Mouse (Mus musculus) stomach, embryonic 15.5 days (tissue): ENCODE measurements around the gene Gm17027. TPM values are rescaled to one million over a fixed set of nuclear protein-coding genes. Genes with fewer than 3 reads are reported as not detected.
"Not testable (repeated sequence)": the region's sequence is repeated elsewhere in the genome, so short reads cannot be mapped to it uniquely, and the experiment has no call there.

ENCODE experiments used
- ATAC-seq: fragments of 200-750 bp; cut with Nextera tagmentation; 2 replicates; pipeline ENCODE4 v1.8.0; 2017; ENCODE audit warnings: low read depth, moderate number of reproducible peaks, moderate TSS enrichment; ENCODE audit not compliant: insufficient read depth, low FRiP score
- H3K27ac ChIP-seq: fragments of 300-500 bp; sonication (generic); 2 replicates; pipeline ENCODE4 v1.5.1; 2015; ENCODE audit warnings: mild to moderate bottlenecking, inconsistent platforms
- H3K27me3 ChIP-seq: fragments of 300-500 bp; sonication (generic); replicated peaks from 2 replicates; pipeline ENCODE4 v1.6.1; 2015; ENCODE audit warnings: inconsistent platforms
- H3K36me3 ChIP-seq: fragments of 300-500 bp; sonication (generic); 2 replicates; pipeline ENCODE4 v1.6.1; 2015; ENCODE audit warnings: inconsistent platforms
- H3K4me1 ChIP-seq: fragments of 300-500 bp; sonication (generic); 2 replicates; pipeline ENCODE4 v1.6.1; 2015; ENCODE audit warnings: inconsistent platforms
- H3K4me2 ChIP-seq: fragments of 300-500 bp; sonication (generic); 2 replicates; pipeline ENCODE4 v1.6.1; 2015; ENCODE audit warnings: mild to moderate bottlenecking, inconsistent platforms
- H3K4me3 ChIP-seq: fragments of 300-500 bp; sonication (generic); replicated peaks from 2 replicates; pipeline ENCODE4 v1.5.1; 2015; ENCODE audit warnings: inconsistent platforms
- H3K9ac ChIP-seq: fragments of 300-500 bp; sonication (generic); 2 replicates; pipeline ENCODE4 v1.6.1; 2015; ENCODE audit warnings: inconsistent platforms
- H3K9me3 ChIP-seq: fragments of 300-500 bp; sonication (generic); 2 replicates; pipeline ENCODE4 v1.6.1; 2016; ENCODE audit warnings: inconsistent platforms
- WGBS: fragments of 180-500 bp; shearing (Covaris S2); methylation state at CpG from one replicate; pipeline ENCODE4 v1.1.7; 2015; 5-methylcytosine and 5-hydroxymethylcytosine counted together
- polyA plus RNA-seq: library from polyadenylated mRNA; unstranded; fragments of >200 nt; fragmentation: Nextera tagmentation; extraction: Ambion mirVana; gene quantifications from 2 replicates; pipeline ENCODE4 v1.2.1, GENCODE M21; 2015

Gene Gm17027
- not detected in 2 replicates for polyA plus RNA-seq

GRCm38 (mm10) chr14:42162522-42162921, at the start of gene Gm17027:
TSS of gene Gm17027 (minus strand) at chr14:42162622.
- H3K4me2 ChIP-seq, H3K36me3 ChIP-seq, H3K4me1 ChIP-seq, H3K27me3 ChIP-seq, H3K9ac ChIP-seq, ATAC-seq, H3K9me3 ChIP-seq, H3K4me3 ChIP-seq, H3K27ac ChIP-seq: not testable (repeated sequence)
- 79% methylated on average over 1 of the region's 2 CpGs for WGBS

- not testable (repeated sequence) for H3K36me3 ChIP-seq, ATAC-seq, H3K27ac ChIP-seq, H3K9ac ChIP-seq, H3K9me3 ChIP-seq, H3K4me3 ChIP-seq, H3K27me3 ChIP-seq, H3K4me2 ChIP-seq, H3K4me1 ChIP-seq
- no CpG with 5 or more reads among the region's 1 CpGs for WGBS
Measured at GRCm38 (mm10) chr14:42190691-42191090, 28.3 kb upstream of the Gm17027 start, which contains the start of gene Gm3573. TSS of gene Gm3573 (minus strand) at chr14:42190791.

GRCm38 (mm10) chr14:42183936-42184335, 21.5 kb upstream of the Gm17027 start:
- not testable (repeated sequence) for H3K36me3 ChIP-seq, H3K27ac ChIP-seq, H3K4me3 ChIP-seq, H3K9me3 ChIP-seq, H3K9ac ChIP-seq, ATAC-seq, H3K4me1 ChIP-seq, H3K27me3 ChIP-seq, H3K4me2 ChIP-seq
- WGBS: 85% methylated on average over 3 of the region's 3 CpGs

GRCm38 (mm10) chr14:42134571-42134970, 27.9 kb downstream of the Gm17027 start:
- H3K27ac ChIP-seq, H3K4me2 ChIP-seq, H3K9ac ChIP-seq, H3K4me1 ChIP-seq, H3K27me3 ChIP-seq, H3K36me3 ChIP-seq, ATAC-seq, H3K4me3 ChIP-seq, H3K9me3 ChIP-seq: not testable (repeated sequence)
- 75% methylated on average over 7 of the region's 8 CpGs for WGBS

GRCm38 (mm10) chr14:42133806-42134205, 28.6 kb downstream of the Gm17027 start:
- not testable (repeated sequence) for H3K9ac ChIP-seq, ATAC-seq, H3K4me3 ChIP-seq, H3K27ac ChIP-seq, H3K4me2 ChIP-seq, H3K4me1 ChIP-seq, H3K27me3 ChIP-seq, H3K36me3 ChIP-seq, H3K9me3 ChIP-seq
- WGBS: 48% methylated on average over 11 of the region's 14 CpGs

DNA sequence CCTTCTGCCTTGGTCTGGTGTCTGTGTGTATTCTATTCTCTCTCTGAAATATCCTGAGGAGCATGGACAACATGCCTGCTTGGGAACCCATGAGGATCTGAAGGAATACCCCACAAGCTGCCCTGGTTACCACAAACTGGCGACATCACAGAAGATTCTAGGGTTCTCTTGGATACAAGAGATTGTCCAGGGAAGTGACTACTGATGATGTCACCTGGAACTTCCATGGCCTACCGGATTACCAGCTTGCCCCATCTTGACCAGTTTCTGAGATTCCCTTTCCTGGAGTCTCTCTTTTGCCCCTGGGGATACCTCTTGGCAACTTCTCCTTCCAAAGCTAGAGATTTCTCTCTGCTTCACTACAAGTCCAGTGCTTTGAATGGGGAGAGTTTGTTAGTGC, 45.2 kb downstream of the Gm17027 start, which contains the start of gene Gm7951:
TSS of gene Gm7951 (minus strand) at position 101 of the 400 bp plus-strand sequence.
- H3K27ac ChIP-seq, H3K9ac ChIP-seq, ATAC-seq, H3K9me3 ChIP-seq, H3K4me1 ChIP-seq, H3K27me3 ChIP-seq, H3K36me3 ChIP-seq, H3K4me3 ChIP-seq, H3K4me2 ChIP-seq: not testable (repeated sequence)
- WGBS: 86% methylated on average over 1 of the region's 2 CpGs

Other genes with a start within 250 kb of the Gm17027 start
- not detected in 2 replicates for gene 1700049E17Rik1, start 237.7 kb downstream of the Gm17027 start, polyA plus RNA-seq
- gene 1700024B05Rik, start 218.6 kb downstream of the Gm17027 start, polyA plus RNA-seq: not detected in 2 replicates
- not detected in 2 replicates for gene Gm6401, start 194.7 kb downstream of the Gm17027 start, polyA plus RNA-seq
- gene Gm3543, start 179.3 kb downstream of the Gm17027 start, polyA plus RNA-seq: not detected in 2 replicates
- gene Gm7951, start 45.3 kb downstream of the Gm17027 start, polyA plus RNA-seq: not detected in 2 replicates
- gene Gm3573, start 28.2 kb upstream of the Gm17027 start, polyA plus RNA-seq: not detected in 2 replicates
- gene Gm17026, start 97.4 kb upstream of the Gm17027 start, polyA plus RNA-seq: not detected in 2 replicates
- not detected in 2 replicates for gene Gm9611, start 134.7 kb upstream of the Gm17027 start, polyA plus RNA-seq
- not detected in 2 replicates for gene Gm7995, start 147.6 kb upstream of the Gm17027 start, polyA plus RNA-seq